Mouse (Mus musculus) stomach, embryonic 16.5 days (tissue): ENCODE data around the gene Iqch. TPM values are rescaled to one million over a fixed set of nuclear protein-coding genes. Genes with fewer than 3 reads are reported as not detected.

Source experiments
- ATAC-seq: fragments of 200-750 bp; cut with Nextera tagmentation; 2 replicates; pipeline ENCODE4 v1.8.0; 2017; ENCODE audit warnings: moderate number of reproducible peaks, moderate TSS enrichment; ENCODE audit not compliant: insufficient read depth, low FRiP score
- H3K27ac ChIP-seq: fragments of 300-500 bp; sonication (generic); 2 replicates; pipeline ENCODE4 v1.5.1; 2014; ENCODE audit warnings: low read length
- H3K27me3 ChIP-seq: fragments of 300-500 bp; sonication (generic); 2 replicates; pipeline ENCODE4 v1.6.1; 2014; ENCODE audit warnings: low read length, control low read depth, mixed read lengths; ENCODE audit not compliant: control insufficient read depth, insufficient read depth
- H3K36me3 ChIP-seq: fragments of 300-500 bp; sonication (generic); 2 replicates; pipeline ENCODE4 v1.6.1; 2014; ENCODE audit warnings: low read length; ENCODE audit not compliant: control insufficient read depth, insufficient read depth
- H3K4me1 ChIP-seq: fragments of 300-500 bp; sonication (generic); 2 replicates; pipeline ENCODE4 v1.6.1; 2014; ENCODE audit warnings: low read length, control low read depth, mixed read lengths; ENCODE audit not compliant: control insufficient read depth, insufficient read depth
- H3K4me2 ChIP-seq: fragments of 300-500 bp; sonication (generic); 2 replicates; pipeline ENCODE4 v1.6.1; 2014; ENCODE audit warnings: low read depth, low read length, mixed read lengths
- H3K4me3 ChIP-seq: fragments of 300-500 bp; sonication (generic); replicated peaks from 2 replicates; pipeline ENCODE4 v1.5.1; 2014; ENCODE audit warnings: mild to moderate bottlenecking, low read length
- H3K9ac ChIP-seq: fragments of 300-500 bp; sonication (generic); 2 replicates; pipeline ENCODE4 v1.6.1; 2014; ENCODE audit warnings: low read length
- H3K9me3 ChIP-seq: fragments of 300-500 bp; sonication (generic); replicated peaks from 2 replicates; pipeline ENCODE4 v1.6.1; 2016; ENCODE audit warnings: low read length, control low read depth; ENCODE audit not compliant: control insufficient read depth
- WGBS: fragments of 180-500 bp; shearing (Covaris S2); extraction: QIAGEN DNeasy Blood & Tissue Kit; methylation state at CpG from one replicate; pipeline ENCODE4 v1.1.7; 2014; 5-methylcytosine and 5-hydroxymethylcytosine counted together
- polyA plus RNA-seq: library from polyadenylated mRNA; unstranded; fragments of >200 nt; fragmentation: Nextera tagmentation; extraction: Ambion mirVana; gene quantifications from 2 replicates; pipeline ENCODE4 v1.2.1, GENCODE M21; 2015

Iqch gene
- polyA plus RNA-seq, 1 experiment from 2014 or later: 0.04 TPM

DNA sequence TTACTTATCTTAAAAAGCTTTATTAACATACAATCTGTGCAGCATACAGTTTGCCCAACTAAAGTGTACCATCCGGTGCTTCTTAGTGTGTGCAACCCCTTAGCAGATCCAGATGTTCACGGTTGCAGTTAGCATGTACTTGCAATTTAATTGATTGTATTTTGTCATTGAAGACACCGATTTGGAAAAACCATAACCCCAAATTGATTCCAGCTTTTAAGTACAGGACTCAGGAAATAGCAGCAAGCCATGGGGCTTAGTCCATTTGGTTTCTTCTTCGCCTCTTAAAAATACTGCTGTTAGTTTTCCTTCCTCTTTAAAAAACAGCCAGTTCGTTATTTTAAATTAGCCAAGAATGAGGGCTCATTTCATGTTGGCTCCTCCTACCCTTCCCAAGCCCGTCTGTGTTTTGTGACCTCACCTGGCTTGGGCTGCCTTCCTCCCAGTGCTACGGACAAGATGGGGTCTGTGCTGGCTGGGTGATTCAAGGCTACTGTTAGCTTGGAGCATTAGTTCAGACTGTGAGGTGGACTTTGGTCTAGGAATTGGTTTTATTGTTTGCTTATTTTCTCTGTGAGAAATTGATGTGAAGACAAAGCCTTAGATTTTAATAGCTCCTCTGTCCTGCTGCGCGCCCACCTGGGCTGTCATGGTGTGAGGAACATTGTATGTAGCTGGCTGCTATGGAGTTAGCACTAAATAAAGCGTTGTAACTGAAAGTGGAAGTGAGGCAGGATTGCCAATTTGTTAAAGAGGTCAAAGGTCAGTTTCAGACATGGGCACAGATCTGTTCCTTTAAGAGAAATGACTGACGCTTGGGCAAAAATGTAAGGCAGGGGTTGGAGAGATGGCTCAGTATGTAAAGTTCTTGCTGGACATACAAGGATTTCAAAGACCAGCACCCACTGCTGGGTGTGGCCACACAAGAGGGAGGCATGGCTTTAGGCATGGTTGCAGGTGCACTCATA lies 12.0 kb upstream of the Iqch start:
- no peak for ATAC-seq
- WGBS: 77% methylated on average over 11 of the region's 11 CpGs
- H3K4me2 ChIP-seq: no peak overlapping the region

DNA sequence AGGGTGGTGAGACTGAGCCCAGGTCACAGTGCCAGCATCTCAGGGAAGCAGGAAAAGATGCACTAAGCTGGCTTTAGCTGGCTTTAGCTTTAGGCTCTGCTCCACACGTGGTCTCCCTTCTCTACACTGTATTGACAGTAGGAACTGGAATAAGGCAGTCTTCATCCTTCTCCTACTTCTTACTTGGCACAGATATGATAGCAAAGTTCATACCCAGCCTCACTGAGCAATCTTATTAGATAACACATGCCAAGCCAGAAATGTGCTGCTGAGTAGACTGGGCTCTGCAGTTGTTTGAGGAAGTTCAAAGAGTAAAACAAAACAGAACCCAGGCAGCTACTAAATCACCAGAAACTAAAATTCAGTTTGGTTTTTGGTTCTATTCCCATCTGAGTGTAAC lies 11.3 kb upstream of the Iqch start:
- WGBS: 28% methylated on average over 1 of the region's 1 CpGs
- Histone ChIP-seq H3K4me3 (no peak overlapping the region), H3K9me3 (no peaks in the 10 kb centered on the region), H3K9ac (peak overlapping the region; percentile 10; the same call in 1 of the 2 replicates), H3K4me1 (peaks cover 34% of the 10 kb centered on the region), H3K36me3 (peaks cover 10% of the 10 kb centered on the region), H3K27me3 (no peaks in the 10 kb centered on the region), H3K4me2 (no peak overlapping the region), H3K27ac (peak overlapping the region; percentile 16; the same call in 1 of the 2 replicates)
- ATAC-seq: no peak

More for the DNA sequence above, 12.0 kb upstream of the Iqch start:
- Histone ChIP-seq H3K36me3 (peaks cover 12% of the 10 kb centered on the region), H3K9ac (no peak overlapping the region), H3K27me3 (no peaks in the 10 kb centered on the region), H3K4me3 (no peak overlapping the region), H3K9me3 (no peaks in the 10 kb centered on the region), H3K4me1 (peaks cover 34% of the 10 kb centered on the region), H3K27ac (no peak overlapping the region)

DNA sequence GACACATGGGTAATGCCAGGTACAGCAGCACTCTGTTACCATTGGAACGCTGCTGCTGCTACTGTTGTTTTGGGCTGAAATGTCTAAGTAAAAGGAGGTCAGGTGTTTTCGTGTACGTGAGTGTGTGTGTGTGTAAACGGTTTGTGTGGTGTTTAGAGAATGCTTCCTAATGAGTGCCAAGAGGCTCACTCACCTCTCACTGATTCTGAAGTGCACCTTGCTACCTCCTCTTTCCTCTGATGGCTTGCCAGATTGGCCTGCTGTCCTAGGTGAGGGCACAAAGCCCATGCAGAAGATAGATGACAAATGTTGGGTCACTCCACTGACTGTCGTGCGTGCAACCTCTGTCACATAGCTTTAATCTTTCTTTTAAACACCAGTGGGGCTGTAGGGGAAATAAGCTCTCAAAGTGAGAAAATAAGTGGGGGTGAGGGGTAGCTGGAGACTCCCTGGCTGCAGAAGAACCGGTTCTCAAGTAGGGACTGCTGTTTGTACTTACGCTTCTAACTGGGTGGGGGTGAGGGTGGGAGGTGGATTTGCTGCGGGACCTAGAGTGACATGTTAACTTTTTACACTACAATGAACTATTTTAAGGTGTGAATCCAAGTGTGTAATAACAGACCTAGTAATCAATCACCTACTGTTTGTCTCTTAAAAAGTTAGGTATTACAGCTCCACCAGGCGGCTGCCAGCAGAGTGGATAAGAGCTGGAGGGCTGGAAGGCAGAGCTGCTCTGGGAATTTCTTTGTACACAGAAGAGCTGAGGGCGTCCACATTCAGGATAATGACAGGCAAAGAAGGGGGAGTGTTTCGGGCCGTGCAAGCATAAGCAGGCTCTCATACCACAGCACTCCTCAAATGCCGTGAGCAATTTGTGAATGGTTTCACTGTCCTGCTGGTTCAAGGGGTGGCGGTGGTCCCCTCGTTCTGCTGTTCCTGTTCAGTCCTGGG lies 10.5 kb upstream of the Iqch start:
- Histone ChIP-seq H3K4me2 (no peak overlapping the region), H3K9ac (peak overlapping the region; percentile 10; the same call in 1 of the 2 replicates)

DNA sequence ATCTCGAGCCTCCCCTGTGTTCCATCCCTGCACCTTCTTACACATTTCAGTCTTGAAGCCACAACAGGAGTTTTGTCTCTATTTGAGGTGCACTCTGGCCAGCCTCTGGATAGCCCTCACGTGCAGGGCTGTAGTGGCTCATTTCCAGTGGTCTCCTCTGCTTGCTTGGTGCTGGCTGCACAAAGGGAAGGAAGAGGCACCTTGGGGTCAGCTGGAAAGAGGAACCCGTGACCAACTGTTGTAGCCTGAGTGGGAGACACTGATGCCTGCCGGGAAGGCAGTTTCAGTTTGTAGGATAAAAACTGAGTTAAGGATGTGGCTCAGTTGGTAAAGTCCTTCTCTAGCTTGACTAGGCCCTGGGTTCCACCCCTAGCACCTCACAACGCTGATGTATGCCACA lies 9.7 kb upstream of the Iqch start:
- Histone ChIP-seq H3K4me1 (peaks cover 34% of the 10 kb centered on the region), H3K27ac (no peak overlapping the region), H3K27me3 (no peaks in the 10 kb centered on the region), H3K9ac (no peak overlapping the region), H3K36me3 (peaks cover 2% of the 10 kb centered on the region), H3K4me3 (no peak overlapping the region), H3K9me3 (no peaks in the 10 kb centered on the region), H3K4me2 (no peak overlapping the region)
- 57% methylated on average over 5 of the region's 5 CpGs for WGBS
- no peak for ATAC-seq

More for the DNA sequence above, 10.5 kb upstream of the Iqch start:
- no peaks in the 10 kb centered on the region for H3K9me3 ChIP-seq
- ATAC-seq: peak; percentile 54; the same call in 1 of the 2 replicates
- H3K36me3 ChIP-seq: peaks cover 9% of the 10 kb centered on the region
- WGBS: 38% methylated on average over 16 of the region's 16 CpGs
- H3K27me3 ChIP-seq: no peaks in the 10 kb centered on the region
- H3K27ac ChIP-seq: peak overlapping the region; percentile 16; the same call in 1 of the 2 replicates
- H3K4me3 ChIP-seq: no peak overlapping the region
- peaks cover 34% of the 10 kb centered on the region for H3K4me1 ChIP-seq

DNA sequence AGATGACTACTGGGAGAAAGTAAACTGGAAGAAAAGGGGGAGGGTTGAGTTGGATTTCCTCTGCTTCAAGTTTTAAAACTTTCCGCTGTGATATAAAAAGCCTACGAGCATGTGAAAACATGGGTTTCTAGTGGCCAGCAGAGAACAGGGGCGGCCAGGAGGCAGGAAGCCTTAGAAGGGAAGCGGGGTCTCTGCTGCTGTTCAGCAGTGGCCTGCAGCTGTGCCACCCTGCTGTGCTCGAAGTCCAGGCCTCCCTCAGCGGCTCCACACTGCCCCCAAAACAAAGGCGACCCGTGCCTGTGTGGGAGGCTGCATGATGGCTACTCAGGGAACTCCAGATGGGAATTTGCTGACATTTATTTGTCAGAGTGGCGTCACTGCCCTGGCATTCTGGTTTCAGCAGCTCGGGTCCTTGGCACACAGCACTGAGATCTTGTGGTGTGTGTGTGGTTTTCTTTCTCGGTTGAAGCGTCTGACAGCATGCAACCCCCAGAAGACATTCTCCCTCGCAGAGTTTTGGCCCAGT lies 8.6 kb upstream of the Iqch start:
- Histone ChIP-seq H3K4me1 (peaks cover 34% of the 10 kb centered on the region), H3K27ac (0 out of 2 replicates have a peak overlapping the region, but pooled peaks have one; percentile 5), H3K4me3 (no peak overlapping the region), H3K36me3 (no peaks in the 10 kb centered on the region), H3K9me3 (no peaks in the 10 kb centered on the region), H3K9ac (no peak overlapping the region), H3K4me2 (no peak overlapping the region), H3K27me3 (no peaks in the 10 kb centered on the region)
- 0 out of 2 replicates have a peak, but pooled peaks have one; percentile 40 for ATAC-seq
- WGBS: 40% methylated on average over 13 of the region's 13 CpGs

DNA sequence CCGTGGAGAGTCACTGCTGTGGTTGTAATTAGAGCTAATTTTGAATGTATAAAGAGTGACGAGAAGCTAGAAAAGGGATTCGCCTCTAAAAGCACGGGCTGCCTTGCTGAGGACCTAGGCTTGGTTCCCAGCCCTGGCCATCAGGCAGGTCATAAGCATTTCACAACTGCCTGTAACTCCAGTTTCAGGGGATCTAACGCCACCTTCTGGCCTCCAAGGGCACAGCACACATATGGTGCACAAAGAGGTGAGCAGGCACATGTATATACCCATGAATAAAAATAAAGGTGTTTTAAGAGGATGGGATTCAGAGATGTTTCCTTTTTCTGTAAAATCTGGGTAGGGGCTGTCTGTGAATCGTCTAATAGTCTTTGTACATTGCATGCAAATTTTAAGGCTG lies 7.9 kb upstream of the Iqch start:
- no peaks in the 10 kb centered on the region for H3K36me3 ChIP-seq
- no peak for ATAC-seq
- WGBS: 90% methylated on average over 6 of the region's 6 CpGs
- peaks cover 34% of the 10 kb centered on the region for H3K4me1 ChIP-seq
- H3K9me3 ChIP-seq: no peaks in the 10 kb centered on the region
- H3K4me3 ChIP-seq: no peak overlapping the region
- no peak overlapping the region for H3K4me2 ChIP-seq
- no peaks in the 10 kb centered on the region for H3K27me3 ChIP-seq
- H3K27ac ChIP-seq: no peak overlapping the region
- H3K9ac ChIP-seq: no peak overlapping the region

DNA sequence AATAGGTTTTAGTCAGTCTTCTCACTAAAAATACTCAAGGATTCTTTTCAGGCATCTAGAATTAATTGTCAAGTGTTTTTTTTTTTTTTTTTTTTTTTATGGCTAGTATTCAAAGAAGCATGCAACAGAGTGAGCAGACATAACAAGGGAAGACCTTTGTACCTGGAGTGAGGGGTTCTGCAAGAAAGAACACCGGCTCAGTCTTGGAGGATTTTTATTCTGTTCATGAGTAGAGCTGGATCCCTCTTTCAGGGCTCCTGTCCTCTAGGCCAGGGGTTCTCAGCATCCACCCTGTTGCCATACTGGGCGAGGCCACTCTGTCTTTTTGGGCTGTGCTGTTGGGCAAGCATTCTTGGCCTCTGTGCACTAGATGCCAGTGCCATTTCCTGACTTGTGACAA lies 7.5 kb upstream of the Iqch start:
- no peaks in the 10 kb centered on the region for H3K36me3 ChIP-seq
- 91% methylated on average over 2 of the region's 2 CpGs for WGBS

DNA sequence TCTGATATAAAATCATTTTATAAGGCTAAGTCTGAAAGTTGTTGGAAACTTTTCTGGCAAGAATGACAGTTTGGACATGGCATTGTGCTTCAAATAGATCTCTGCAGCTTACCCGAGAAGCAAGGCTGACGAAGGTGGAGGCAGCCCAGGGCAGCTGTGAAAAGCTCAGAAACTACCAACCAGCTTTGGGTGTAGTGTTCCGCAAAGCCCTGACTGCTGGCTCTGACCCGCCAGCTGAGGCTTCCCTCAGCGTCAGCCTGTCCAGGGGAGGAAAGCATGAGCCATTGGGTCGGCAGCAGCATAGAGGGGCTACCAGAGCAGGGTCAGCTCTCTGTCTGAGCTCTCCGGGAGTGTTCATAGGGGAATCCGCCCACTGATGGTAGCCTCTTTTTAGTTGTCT lies 7.0 kb upstream of the Iqch start:
- peaks cover 32% of the 10 kb centered on the region for H3K4me1 ChIP-seq
- WGBS: 75% methylated on average over 8 of the region's 8 CpGs
- no peak for ATAC-seq
- no peak overlapping the region for H3K9ac ChIP-seq
- no peak overlapping the region for H3K27ac ChIP-seq
- no peaks in the 10 kb centered on the region for H3K27me3 ChIP-seq
- no peaks in the 10 kb centered on the region for H3K9me3 ChIP-seq
- H3K4me2 ChIP-seq: no peak overlapping the region
- no peak overlapping the region for H3K4me3 ChIP-seq
- H3K36me3 ChIP-seq: no peaks in the 10 kb centered on the region

More for the DNA sequence above, 7.5 kb upstream of the Iqch start:
- no peak for ATAC-seq
- Histone ChIP-seq H3K4me2 (no peak overlapping the region), H3K27ac (no peak overlapping the region), H3K4me3 (no peak overlapping the region), H3K27me3 (no peaks in the 10 kb centered on the region), H3K9me3 (no peaks in the 10 kb centered on the region), H3K4me1 (peaks cover 34% of the 10 kb centered on the region), H3K9ac (no peak overlapping the region)
